Mouse (Mus musculus): ENCODE data around the gene Aox2. TPM values are rescaled to one million over a fixed set of nuclear protein-coding genes. Genes with fewer than 3 reads are reported as not detected.

Gene Aox2
- polyA plus RNA-seq (2015; fragmentation: Nextera tagmentation; extraction: Ambion mirVana): 0.04 TPM in 1 of 2 replicates, not detected in the other

DNA sequence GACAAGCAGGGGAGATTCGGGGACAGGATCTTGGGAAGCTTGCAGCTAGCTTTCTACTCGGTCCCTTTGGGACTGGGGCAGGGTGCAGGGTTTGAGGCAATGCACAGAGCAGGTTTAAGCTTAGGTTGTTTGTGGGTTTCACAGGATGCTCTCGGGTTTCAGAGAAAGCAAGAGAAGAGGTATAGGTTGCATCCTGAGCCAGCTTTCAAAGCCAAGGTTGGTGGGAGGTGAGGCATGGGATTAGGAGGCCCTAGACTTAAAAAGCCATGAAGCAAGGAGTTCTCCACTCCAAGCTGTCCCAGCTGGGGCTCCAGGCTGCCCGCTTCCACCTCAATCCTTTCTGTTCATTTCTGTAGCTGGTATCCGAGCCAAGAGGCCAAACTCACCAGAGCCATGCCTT is at the start of gene Aox2:
TSS of gene Aox2 (plus strand) at position 301 of the 400 bp plus-strand sequence.

DNA sequence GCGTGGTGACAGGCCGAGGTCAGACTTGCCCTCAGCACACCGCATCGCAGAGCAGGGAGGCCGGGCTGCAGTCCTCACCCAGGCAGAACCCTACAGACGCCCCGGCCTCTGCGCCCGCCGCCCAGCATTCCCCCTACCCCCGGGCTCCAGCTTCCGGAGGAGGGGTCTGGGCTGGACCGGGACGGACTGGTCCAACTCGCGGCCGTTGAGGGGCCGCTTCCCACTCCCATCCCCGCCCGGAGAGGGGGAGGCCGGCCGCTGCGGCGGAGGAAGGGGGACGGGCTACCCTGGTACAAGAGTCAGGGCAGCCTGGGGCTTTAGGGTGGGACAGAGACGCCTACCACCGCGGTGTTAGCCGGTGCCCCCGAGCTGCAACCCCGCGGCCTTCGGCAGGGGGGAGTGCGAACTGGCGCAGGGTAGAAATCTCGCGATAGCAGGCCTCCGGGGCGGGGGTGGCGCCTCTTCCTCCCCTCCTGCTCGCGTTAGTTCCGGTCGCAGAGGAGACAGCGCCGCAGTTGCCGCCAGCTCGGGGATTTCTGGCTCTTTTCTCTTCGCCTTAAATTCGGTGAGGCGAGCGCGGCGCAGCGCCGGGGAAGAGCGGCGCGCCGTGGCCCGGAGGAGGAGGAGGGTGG is 114.6 kb downstream of the Aox2 start, which contains the start of gene Bzw1:
TSS of gene Bzw1 (plus strand) at position 247 of the 632 bp plus-strand sequence.

DNA sequence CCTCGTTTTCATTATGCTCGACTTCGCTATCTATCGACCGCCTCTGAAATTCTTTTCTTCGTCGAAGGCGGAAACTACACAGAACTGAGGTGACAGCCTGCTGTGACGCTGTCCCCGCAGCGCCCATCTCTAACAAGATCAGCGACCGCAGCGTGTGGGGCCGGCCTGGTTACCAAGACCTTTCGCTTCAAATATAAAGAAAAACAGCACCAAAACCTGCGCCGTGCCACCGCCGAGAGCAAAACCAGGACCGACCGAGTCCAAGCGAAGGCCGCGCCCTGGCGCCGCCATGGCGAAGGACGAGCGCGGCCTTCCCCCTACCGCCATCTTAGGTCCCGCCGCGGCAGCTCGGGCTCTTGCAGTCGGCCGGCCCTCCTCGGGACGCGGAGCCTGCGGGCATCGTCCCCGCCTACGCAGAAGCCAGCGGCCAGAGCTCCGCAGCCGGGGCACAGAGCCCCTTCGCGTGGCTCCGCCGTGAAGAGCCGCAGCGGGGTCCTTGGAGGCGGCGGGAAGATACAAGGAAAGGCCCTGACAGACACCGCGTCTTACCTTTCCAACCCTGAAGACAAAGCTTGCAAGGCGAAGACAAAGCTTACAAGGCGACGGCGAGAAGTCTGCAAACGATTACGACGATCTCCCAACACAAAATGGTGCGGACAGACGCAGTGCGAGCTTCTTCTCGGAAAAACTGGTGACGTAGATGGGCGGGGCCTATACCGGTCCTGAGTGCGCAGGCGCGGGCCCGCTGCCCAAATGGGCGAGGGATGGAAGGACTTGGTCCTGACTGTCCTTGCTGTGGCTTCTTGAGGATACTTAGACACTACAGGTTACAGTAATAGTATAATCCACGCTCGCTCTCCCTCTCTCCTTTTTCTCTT is 145.5 kb downstream of the Aox2 start, which contains the start of gene Clk1:
TSS of gene Clk1 (minus strand) at position 696 of the 878 bp plus-strand sequence.

Other genes with a start within 250 kb of the Aox2 start
- 0.12 and 0.28 TPM in 2 replicates for gene Aox1, start 248.4 kb upstream of the Aox2 start, polyA plus RNA-seq (2015; fragmentation: Nextera tagmentation; extraction: Ambion mirVana)
- 0.59 and 0.62 TPM in 2 replicates for gene Aox3, start 165.2 kb upstream of the Aox2 start, polyA plus RNA-seq (2015; fragmentation: Nextera tagmentation; extraction: Ambion mirVana)
- gene Aox4, start 67.9 kb upstream of the Aox2 start, polyA plus RNA-seq (2015; fragmentation: Nextera tagmentation; extraction: Ambion mirVana): 0.04 and 0.10 TPM in 2 replicates
- gene Bzw1, start 114.6 kb downstream of the Aox2 start, polyA plus RNA-seq (2015; fragmentation: Nextera tagmentation; extraction: Ambion mirVana): 176 and 182 TPM in 2 replicates
- 167 and 178 TPM in 2 replicates for gene Clk1, start 145.7 kb downstream of the Aox2 start, polyA plus RNA-seq (2015; fragmentation: Nextera tagmentation; extraction: Ambion mirVana)
- 19.3 and 19.8 TPM in 2 replicates for gene Nif3l1, start 166.8 kb downstream of the Aox2 start, polyA plus RNA-seq (2015; fragmentation: Nextera tagmentation; extraction: Ambion mirVana)
- gene Ppil3, start 167.2 kb downstream of the Aox2 start, polyA plus RNA-seq (2015; fragmentation: Nextera tagmentation; extraction: Ambion mirVana): 33.7 and 35.8 TPM in 2 replicates
- 39.4 and 40.6 TPM in 2 replicates for gene Orc2, start 226.8 kb downstream of the Aox2 start, polyA plus RNA-seq (2015; fragmentation: Nextera tagmentation; extraction: Ambion mirVana)

All from spleen, postnatal 0 days (tissue).